Mouse (Mus musculus) stomach, postnatal 0 days (tissue): ENCODE results near the gene Hal. TPM values are rescaled to one million over a fixed set of nuclear protein-coding genes. Genes with fewer than 3 reads are reported as not detected.
"Not testable (repeated sequence)": the region's sequence is repeated elsewhere in the genome, so short reads cannot be mapped to it uniquely, and the experiment has no call there.

ENCODE experiments used
- ATAC-seq: fragments of 200-750 bp; cut with Nextera tagmentation; 2 replicates; pipeline ENCODE4 v1.8.0; 2017; ENCODE audit not compliant: low FRiP score, low TSS enrichment
- DNase-seq: peaks from one replicate; pipeline ENCODE4 v3.0.0-alpha.2; 2016; ENCODE audit warnings: low spot score
- H3K27ac ChIP-seq: fragments of 300-500 bp; sonication (generic); replicated peaks from 2 replicates; pipeline ENCODE4 v1.5.1; 2014; ENCODE audit warnings: mild to moderate bottlenecking, control low read depth
- H3K27me3 ChIP-seq: fragments of 300-500 bp; sonication (generic); 2 replicates; pipeline ENCODE4 v1.6.1; 2014; ENCODE audit warnings: low read length; ENCODE audit not compliant: control insufficient read depth, insufficient read depth
- H3K36me3 ChIP-seq: fragments of 300-500 bp; sonication (generic); 2 replicates; pipeline ENCODE4 v1.6.1; 2014; ENCODE audit warnings: low read length, mixed read lengths; ENCODE audit not compliant: control insufficient read depth, insufficient read depth
- H3K4me1 ChIP-seq: fragments of 300-500 bp; sonication (generic); replicated peaks from 2 replicates; pipeline ENCODE4 v1.6.1; 2014; ENCODE audit warnings: antibody characterized with exemption; ENCODE audit not compliant: control insufficient read depth, insufficient read depth
- H3K4me2 ChIP-seq: fragments of 300-500 bp; sonication (generic); replicated peaks from 2 replicates; pipeline ENCODE4 v1.6.1; 2014; ENCODE audit warnings: low read depth, mild to moderate bottlenecking, control low read depth, moderate library complexity
- H3K4me3 ChIP-seq: fragments of 300-500 bp; sonication (generic); 2 replicates; pipeline ENCODE4 v1.5.1; 2014; ENCODE audit warnings: low read depth, low read length, control low read depth
- H3K9ac ChIP-seq: fragments of 300-500 bp; sonication (generic); 2 replicates; pipeline ENCODE4 v1.6.1; 2014; ENCODE audit warnings: mild to moderate bottlenecking, low read length, control low read depth, mixed read lengths
- H3K9me3 ChIP-seq: fragments of 300-500 bp; sonication (generic); 2 replicates; pipeline ENCODE4 v1.6.1; 2016; ENCODE audit warnings: low read length; ENCODE audit not compliant: control insufficient read depth
- CTCF ChIP-seq: IDR thresholded peaks from 2 replicates; pipeline ENCODE4 v1.5.1; 2016; ENCODE audit warnings: antibody characterized with exemption, low read depth, mild to moderate bottlenecking, moderate library complexity
- EP300 ChIP-seq: optimal IDR thresholded peaks from 2 replicates; pipeline ENCODE3; 2016; ENCODE audit warnings: antibody characterized with exemption
- WGBS: fragments of 180-500 bp; shearing (Covaris S2); extraction: QIAGEN DNeasy Blood & Tissue Kit; methylation state at CpG from one replicate; pipeline ENCODE4 v1.1.7; 2014; 5-methylcytosine and 5-hydroxymethylcytosine counted together
- polyA plus RNA-seq: library from polyadenylated mRNA; unstranded; fragments of >200 nt; fragmentation: Nextera tagmentation; extraction: Ambion mirVana; gene quantifications from 2 replicates; pipeline ENCODE4 v1.2.1, GENCODE M21; 2015

Hal gene
- polyA plus RNA-seq, 1 experiment from 2014 or later: 0.81 TPM

- ATAC-seq: no peak
- Histone ChIP-seq H3K27ac (no peak overlapping the region), H3K4me1 (no peaks in the 10 kb centered on the region), H3K4me2 (no peak overlapping the region), H3K27me3 (no peaks in the 10 kb centered on the region), H3K36me3 (no peaks in the 10 kb centered on the region), H3K9me3 (no peaks in the 10 kb centered on the region), H3K9ac (no peak overlapping the region), H3K4me3 (no peak overlapping the region)
- no peak for TF ChIP-seq CTCF
- TF ChIP-seq EP300: no peak
- WGBS: 81% methylated on average over 8 of the region's 8 CpGs
- DNase-seq: no peak
These were observed 64.0 kb downstream of the Hal start for GRCm38 (mm10) chr10:93552596-93552995.

- not testable (repeated sequence) for H3K9me3 ChIP-seq, H3K27ac ChIP-seq, H3K36me3 ChIP-seq, H3K4me3 ChIP-seq, H3K4me1 ChIP-seq, H3K9ac ChIP-seq, H3K4me2 ChIP-seq, H3K27me3 ChIP-seq, DNase-seq, ATAC-seq
- WGBS: 69% methylated on average over 2 of the region's 2 CpGs
These were observed 69.4 kb downstream of the Hal start for GRCm38 (mm10) chr10:93557971-93558370.

- no peaks in the 10 kb centered on the region for H3K36me3 ChIP-seq
- H3K9ac ChIP-seq: no peak overlapping the region
- WGBS: 56% methylated on average over 9 of the region's 9 CpGs
- no peaks in the 10 kb centered on the region for H3K4me1 ChIP-seq
- no peak overlapping the region for H3K4me3 ChIP-seq
- TF ChIP-seq CTCF: no peak
- H3K27ac ChIP-seq: no peak overlapping the region
- H3K9me3 ChIP-seq: no peaks in the 10 kb centered on the region
- no peaks in the 10 kb centered on the region for H3K27me3 ChIP-seq
- H3K4me2 ChIP-seq: no peak overlapping the region
- DNase-seq (no peak), ATAC-seq (peak; percentile 38; the same call in 1 of the 2 replicates)
These were observed 71.2 kb downstream of the Hal start for GRCm38 (mm10) chr10:93559786-93560185.

GRCm38 (mm10) chr10:93564518-93565090, 76.0 kb downstream of the Hal start:
- no peak for TF ChIP-seq CTCF
- TF ChIP-seq EP300: no peak
- WGBS: 86% methylated on average over 14 of the region's 14 CpGs
- ATAC-seq: no peak
- no peak overlapping the region for H3K27ac ChIP-seq
- no peaks in the 10 kb centered on the region for H3K27me3 ChIP-seq
- H3K4me3 ChIP-seq: no peak overlapping the region
- no peaks in the 10 kb centered on the region for H3K9me3 ChIP-seq
- no peak overlapping the region for H3K9ac ChIP-seq
- no peaks in the 10 kb centered on the region for H3K36me3 ChIP-seq
- no peak for DNase-seq
- H3K4me1 ChIP-seq: no peaks in the 10 kb centered on the region
- no peak overlapping the region for H3K4me2 ChIP-seq

GRCm38 (mm10) chr10:93567066-93567465, 78.5 kb downstream of the Hal start:
- Histone ChIP-seq H3K36me3 (no peaks in the 10 kb centered on the region), H3K9ac (no peak overlapping the region), H3K27me3 (no peaks in the 10 kb centered on the region), H3K4me1 (no peaks in the 10 kb centered on the region), H3K9me3 (no peaks in the 10 kb centered on the region), H3K4me2 (no peak overlapping the region), H3K27ac (no peak overlapping the region), H3K4me3 (no peak overlapping the region)
- TF ChIP-seq EP300: no peak
- TF ChIP-seq CTCF: no peak
- WGBS: 82% methylated on average over 10 of the region's 10 CpGs
- ATAC-seq (no peak), DNase-seq (no peak)

GRCm38 (mm10) chr10:93567841-93568566, 79.4 kb downstream of the Hal start:
- H3K27me3 ChIP-seq: no peaks in the 10 kb centered on the region
- H3K9me3 ChIP-seq: no peaks in the 10 kb centered on the region
- H3K4me2 ChIP-seq: no peak overlapping the region
- no peak overlapping the region for H3K27ac ChIP-seq
- peak; percentile 38; the same call in 1 of the 2 replicates for TF ChIP-seq CTCF
- TF ChIP-seq EP300: no peak
- H3K4me1 ChIP-seq: no peaks in the 10 kb centered on the region
- WGBS: 90% methylated on average over 11 of the region's 11 CpGs
- DNase-seq (no peak), ATAC-seq (no peak)
- H3K36me3 ChIP-seq: no peaks in the 10 kb centered on the region
- no peak overlapping the region for H3K4me3 ChIP-seq
- no peak overlapping the region for H3K9ac ChIP-seq
